Mouse (Mus musculus): ENCODE measurements around the gene Sorcs2.
A peak's percentile ranks its signal among the peaks of the same experiment; 100 is the strongest.

The Sorcs2 gene

DNA sequence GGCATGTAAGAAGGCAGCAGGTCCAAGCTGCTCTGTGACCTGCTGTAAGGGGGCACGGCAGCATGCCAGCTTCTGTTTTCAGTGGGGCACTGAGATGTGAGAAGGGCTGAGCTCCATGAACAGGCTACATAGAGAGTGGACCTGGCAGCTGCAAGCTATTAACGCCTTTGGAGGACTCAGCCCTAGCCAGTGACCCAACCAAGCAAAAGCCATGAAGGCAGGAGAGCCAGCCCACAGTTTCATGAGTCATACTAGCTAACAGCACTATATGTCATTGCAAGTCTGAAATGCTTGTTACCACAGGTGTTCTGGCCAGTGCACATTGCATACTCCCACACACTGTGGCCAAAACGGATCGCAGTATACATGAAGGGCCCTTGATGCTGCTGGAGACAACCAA lies 41.3 kb downstream of the Sorcs2 start:
- DNase-seq, result no peak

DNA sequence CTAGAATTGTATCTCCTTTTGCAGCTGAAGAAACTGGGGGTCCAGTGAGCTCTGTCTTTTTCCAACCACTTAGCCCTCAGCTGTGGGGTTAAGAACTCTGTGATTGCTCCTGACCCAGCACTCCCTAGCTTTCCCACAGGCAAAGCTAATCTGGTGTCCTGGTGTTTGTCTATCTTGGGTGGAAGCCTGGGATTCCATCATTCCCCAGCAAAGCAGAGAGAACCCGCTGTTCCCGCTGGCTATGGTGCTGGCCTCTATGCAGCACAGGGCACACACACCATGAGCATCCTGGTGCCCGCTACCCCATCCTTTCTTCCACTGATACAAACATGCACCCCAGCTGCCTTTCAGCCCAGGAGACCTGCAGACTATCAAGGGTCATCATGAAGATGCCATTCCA lies 42.3 kb downstream of the Sorcs2 start:
- DNase-seq, result no peak

DNA sequence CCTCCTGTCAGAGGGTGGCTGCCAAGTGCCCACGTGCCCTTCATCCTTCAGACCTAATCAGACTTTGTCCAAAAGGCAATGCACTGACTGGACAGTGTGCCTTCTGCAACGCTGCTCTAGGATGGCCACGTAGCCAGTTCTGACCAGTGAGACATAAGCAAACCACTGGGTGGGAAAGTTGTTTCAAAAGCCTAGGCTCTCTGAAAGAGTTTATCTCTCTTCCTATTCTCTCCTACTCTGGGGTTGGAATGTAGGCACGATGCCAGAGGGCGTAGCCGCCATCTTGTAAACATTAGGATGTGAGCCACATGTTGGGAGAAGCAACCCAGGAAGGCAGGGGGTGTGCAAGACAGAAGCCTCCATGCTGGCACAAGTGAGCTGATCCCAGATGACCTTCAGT lies 44.3 kb downstream of the Sorcs2 start:
- no peak for DNase-seq

DNA sequence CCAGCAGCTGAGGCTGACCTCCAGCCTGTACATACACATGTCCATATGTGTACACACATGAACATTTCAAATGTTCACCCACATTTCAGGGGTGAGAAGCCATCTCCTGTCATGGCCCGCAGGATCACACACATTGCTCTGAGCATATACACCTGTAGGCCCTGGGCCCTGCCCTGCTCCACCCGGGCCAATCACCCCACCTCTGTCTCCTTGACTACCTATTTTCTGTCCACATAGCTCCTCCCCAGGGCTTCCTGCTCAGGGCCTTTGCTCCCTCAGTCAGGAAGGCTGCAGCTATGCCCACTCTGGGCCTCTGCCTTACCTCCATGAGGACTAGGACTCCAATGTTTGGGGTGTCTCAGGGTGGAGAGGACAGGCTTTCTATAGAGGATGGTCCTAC lies 44.7 kb downstream of the Sorcs2 start:
- DNase-seq, result no peak

DNA sequence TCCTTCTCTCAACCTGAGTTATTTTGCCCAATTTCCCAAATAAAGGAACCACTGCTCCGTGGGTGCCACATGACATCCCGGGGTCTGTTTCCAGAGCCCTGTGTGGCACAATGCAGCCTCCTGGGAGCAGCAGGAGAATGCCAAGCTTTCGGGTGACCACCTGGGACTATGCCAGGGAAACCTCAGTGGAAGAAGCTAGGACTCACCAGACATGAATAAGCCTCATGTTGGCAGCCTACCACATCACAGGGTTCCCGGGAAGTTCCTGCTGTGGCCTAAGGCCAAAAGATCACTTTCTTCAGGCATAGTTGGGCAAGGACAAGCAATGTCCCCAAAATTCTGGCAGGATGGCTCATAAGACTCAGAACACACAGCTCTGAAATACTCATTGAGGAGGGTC lies 51.2 kb downstream of the Sorcs2 start:
- DNase-seq, result no peak

DNA sequence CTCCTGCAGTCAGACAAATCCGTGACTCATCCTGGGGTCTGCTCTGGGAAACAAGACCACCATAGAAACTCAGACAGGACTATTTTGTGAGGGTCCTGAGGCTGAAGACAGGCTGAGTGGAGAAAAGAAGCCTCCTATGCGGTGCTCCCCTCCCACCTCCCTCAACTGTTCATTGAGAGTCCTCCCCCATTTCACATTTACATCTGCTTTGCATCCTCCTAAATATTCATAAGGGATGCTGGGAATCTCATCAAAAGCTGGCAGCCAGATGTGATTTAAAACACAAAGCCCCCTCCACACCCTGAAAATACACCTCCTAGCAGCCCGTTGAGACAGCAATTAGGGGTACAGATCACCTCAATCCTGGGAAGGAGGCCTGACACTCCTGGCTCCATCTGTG lies 58.7 kb downstream of the Sorcs2 start:
- DNase-seq, result no peak

DNA sequence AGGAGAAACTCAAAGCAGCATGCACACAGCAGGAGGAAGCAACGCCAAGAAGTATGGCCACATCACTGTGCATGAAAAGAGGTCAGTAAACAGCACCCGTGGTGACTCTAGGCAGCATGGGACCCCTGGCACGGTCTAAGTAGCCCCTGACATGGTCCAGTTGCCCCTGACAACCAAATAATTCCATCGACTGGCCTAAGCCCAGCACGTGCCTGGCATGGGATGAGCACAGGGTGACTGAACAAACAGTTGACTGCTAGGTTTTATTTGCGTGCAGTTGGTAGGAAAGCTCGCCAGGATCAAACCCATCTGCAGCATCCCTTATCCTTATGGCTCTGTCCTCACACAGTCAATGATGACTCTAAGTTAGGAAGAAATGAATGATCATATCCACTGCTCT lies 61.7 kb downstream of the Sorcs2 start:
- DNase-seq, result no peak

DNA sequence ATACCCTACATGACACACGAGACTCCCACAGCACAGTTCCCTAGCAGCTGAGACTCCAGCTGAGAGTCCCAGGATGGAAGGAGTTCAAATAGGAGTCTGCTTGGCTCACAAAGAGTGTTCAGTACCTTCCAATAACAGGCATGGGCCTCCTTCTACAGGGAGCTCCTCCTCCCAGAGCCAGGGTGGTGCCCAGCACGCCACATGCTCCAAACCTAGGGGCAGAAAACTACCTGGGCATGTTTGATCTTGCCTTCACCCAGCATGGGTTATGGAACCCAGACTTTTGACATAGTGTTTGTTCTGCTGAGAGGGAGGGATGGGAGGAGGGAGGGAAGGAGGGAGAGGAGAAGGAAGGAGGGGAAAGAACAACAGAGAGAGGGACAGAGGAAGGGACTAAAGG lies 62.3 kb downstream of the Sorcs2 start:
- DNase-seq, result no peak

DNA sequence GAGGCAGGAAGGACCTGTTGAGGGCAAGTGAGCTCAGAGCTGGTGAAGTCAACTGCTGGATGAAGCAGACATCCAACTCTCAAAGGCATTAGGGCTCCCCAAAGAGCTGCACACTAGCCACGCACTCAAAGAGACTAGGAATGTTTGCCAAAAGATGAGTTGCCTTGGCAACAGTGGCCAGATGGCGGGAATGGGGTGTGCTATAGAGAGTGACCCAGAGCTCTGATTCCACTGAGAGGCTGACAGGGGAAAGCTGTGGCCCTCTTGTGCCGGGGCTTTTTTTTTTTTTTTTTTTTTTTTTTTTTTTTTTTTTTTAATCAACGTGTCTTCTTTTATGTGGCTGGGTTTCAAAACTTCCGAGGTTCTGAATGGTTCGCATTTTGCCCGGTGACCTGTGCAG lies 63.7 kb downstream of the Sorcs2 start:
- DNase-seq, result no peak

DNA sequence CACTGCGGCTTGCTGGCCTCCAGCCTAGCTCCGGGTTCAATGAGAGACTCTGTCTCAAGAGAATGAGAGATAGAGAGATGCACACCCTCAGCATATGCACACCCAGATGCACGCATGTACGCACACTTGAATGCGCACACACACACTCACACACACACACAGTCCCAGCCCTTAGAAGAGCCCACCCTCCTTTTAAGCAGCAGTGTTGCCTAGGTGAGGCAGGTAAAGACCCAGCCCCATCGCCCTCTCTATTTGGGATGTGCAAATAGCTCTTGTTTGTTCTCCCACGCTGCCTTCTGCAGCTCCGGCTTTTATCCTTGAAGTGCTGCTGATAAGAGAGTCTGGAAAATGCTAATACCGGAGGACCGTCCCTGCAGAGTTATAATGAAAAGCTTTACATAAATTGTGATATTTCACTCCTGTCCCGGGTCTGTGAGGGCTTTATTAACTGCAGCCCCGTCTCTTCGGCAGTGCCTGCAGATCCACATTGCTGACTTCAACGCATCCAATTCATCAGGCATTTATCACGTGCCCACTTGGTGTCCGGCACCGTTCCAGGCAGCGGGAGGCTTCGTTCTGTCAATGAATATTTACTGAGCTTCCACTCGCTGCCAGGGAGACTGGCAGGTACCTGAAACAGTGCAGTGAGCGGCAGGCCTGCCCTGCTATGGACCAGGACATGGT lies 67.3 kb downstream of the Sorcs2 start:
- DNase-seq, result no peak

DNA sequence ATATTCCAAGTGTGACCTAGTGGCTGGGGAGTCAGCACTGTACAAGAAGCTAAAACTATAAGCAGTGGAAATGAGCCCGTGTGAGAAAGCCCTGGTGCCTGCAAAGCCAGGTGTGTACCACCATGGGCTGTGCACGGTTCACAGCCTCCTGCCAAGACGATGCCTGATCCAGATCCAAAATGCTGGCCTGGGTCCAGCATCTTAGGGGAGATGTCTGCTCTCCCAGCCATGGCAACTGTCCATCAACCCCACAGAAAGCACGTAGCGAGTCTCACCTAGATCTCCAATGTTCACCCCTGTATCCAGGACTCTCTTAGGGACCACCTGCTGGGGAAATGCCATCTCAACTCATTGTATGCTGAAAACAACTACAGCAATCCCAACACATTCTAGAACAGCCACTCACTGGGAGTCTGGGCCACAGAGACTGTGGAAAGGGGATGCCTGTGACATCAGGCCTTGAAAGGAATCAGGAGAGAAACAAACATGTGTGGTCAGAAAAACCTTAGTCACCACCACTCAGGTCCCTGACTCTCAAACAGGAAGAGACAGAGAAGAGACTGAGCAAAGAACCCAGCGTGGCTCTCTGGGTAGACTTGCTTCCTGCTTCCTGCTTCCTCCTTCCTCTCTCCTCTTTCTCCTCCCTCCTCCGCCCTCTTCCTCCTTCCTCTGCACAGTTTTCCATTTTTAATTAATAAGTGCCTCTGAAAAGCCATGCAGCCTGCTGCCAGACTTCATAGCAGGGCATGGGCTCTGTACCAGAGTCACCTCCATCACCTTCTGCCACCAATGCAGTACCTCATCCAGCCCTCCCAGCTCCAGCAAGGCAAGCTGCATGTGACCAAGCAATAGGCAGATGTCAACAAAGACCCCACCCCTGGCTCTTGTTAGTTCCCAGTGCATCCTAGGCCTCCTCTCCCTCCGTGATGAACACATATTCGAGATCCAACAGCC lies 71.6 kb downstream of the Sorcs2 start:
- DNase-seq, result no peak

DNA sequence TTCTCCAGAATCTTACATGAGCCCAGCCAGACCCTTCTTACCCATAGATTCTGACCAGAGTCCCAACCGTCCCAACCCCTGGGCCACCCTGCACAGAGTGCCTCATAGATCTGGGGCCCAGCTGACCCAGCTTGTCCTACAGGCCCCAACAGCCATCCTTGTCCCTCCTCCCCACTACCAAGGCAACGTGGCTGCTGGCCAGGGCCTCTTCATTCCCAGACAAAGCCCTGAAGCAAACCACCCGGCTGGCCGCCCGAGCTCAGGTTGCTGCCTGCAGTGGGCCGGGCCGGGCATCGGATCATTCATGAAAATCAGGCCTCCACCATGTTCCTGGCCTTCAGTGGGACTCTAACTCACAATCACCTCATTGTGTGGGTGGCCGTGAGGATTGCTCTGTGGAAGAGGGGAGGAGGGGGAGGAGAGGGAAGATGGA lies 73.8 kb downstream of the Sorcs2 start:
- DNase-seq, result no peak

DNA sequence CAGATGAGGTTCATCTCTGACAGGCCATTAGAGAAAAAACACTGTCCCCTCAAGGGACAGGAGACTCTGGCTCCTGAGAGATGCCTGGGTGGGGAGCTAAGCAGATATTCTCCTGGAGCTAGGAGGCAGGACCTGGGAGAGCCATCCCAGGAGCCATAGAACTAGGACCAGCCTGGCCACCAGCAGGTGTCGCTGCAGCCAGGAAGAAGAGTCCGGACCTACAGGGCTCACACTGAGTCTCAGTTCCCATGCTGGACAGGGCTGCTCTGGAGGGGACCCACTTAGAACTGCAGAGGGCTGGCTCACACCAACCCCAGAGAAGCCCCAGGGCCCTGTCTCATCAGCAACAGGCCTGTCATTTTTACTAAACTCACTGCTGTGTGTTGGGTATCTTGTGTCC lies 74.4 kb downstream of the Sorcs2 start:
- DNase-seq, result peak; percentile 47 to 77

DNA sequence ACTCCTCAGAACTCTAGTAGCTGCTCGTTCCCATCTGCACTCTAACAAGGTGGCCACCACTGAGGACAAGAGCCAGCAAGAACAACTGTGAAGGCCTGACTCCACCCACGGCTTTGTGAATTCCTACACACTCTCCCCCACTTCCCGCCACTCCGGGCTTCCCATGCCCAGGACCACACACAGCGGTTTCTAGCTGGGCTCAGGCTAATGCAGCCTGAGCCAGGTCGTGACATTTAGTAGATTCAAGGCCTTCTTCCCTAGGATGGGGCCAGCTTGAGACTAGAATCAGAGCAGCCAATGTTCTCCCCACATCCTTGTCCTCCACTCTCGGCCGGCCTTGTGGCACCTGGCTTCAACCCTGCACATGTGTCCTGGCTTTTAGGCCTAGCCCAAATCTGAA lies 76.4 kb downstream of the Sorcs2 start:
- DNase-seq, result no peak

DNA sequence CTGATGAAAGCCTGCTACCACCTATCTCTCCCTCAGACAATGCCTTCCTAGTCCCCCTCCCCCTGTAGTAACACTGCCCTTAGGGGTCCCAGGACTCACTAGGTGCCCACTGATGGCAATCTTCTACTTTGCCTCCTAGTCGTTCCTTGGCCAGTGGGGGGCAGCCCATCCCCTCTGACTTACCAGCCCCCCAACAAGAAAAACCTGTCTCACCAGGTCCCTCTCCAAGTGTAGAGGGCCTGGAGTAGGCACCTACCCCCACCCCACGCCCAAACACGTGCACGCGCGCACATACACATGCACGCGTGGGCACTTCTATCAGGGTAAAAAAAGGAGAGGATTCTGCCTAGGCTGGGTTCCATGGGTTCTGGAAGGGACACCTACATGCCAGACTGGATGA lies 77.3 kb downstream of the Sorcs2 start:
- no peak for DNase-seq

DNA sequence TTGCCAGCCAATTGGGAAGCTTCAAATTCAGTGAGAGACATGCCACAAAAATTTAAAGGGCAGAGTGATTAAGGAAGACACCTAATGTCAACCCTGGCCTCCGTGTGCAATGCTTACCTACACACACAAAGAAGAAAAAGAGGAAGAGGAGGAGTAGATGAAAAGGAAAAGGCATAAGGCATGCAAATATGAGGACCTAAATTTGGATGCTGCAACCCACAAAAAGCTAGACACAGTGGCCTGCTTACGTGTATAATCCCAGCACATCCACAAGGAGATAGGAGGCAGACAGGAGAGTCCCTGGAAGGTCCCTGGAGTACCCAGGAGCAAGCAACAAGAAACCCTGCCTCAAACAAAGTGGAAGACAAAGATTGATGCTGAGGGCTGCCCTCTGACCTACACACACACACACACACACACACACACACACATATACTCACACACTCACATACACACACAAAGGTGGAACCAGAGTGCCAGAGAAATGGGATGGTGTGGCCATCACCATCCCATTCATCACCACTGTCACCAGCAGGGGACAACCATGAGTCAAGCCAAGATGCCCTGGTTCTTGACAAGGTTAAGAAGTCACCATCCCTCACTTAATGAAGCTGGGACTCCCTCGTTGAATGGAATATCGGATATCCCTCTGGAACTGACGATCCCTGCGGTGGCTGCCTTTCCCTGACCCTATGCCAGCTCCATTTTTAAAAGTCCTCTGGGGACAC lies 80.1 kb downstream of the Sorcs2 start:
- DNase-seq, result peak in 1 of 2 experiments; percentile 16

DNA sequence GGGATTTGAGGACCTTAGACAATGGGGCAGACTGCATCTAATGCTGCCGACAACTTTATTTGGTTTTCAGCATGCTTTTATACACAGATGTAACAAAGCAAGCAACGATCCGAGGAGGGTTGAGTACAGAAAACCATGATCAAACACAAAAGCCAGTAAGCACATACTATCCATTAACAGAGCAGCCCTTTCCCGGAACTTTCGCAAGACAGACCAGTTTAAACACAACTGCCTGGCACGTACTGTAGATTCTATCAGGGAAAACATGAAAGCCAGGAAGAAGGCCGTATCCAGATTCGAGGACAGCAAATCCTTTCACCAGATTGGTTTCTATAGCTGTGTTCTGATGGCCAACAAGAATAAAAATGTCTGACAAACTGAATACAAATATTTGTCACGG lies 82.8 kb downstream of the Sorcs2 start:
- no peak for DNase-seq

DNA sequence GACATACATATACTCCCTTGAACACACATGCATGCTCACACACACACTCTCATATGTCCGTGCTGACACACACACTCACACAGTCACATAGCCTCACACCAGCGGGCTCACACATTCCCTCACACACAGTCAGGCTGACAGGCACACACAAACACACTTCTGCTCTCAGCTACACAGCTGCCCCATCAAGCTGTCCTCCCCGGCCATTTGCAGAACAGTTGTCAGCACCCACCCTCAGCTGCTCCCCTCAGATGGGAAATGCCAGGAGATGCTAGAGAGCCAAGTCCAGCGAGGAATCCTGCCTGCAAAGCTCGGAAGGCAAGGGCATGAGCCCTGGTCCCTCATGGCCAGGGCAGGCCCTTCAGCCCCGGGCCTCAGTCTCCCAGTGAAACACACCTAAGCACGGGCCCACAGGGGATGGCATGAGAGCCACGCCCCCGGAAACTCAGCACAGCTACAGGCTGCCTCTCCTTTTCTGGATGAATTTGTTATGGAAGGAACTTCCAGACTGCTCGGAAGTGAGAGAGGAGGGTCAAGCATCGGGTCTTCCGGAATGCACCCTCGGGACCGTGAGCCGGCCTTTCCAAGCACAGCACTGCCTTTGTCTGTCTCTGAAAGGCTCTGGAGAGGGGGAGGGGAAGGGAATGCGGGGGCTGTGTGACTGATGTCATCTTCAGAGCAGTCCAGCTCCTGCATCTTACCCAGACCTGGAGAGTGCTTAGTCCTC lies 84.4 kb downstream of the Sorcs2 start:
- DNase-seq, result no peak

DNA sequence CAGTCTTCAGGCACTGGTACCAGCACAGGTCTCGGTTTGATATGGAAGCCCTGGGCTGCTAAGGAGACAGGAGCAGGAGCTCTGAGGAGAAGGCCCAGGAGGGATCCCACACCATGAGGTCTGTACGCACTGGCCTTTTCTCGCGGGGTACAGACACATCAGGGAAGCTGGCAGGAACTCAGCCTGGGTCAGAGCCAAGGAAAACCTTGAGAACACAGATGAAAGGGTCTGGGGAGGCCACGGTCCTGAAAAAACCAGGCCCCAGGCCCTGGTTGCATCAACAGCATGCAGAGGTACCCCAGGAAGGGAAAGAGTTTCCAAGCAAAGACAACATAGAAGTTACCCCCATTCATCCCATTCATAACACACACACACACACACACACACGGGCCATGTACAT lies 85.0 kb downstream of the Sorcs2 start:
- no peak for DNase-seq

DNA sequence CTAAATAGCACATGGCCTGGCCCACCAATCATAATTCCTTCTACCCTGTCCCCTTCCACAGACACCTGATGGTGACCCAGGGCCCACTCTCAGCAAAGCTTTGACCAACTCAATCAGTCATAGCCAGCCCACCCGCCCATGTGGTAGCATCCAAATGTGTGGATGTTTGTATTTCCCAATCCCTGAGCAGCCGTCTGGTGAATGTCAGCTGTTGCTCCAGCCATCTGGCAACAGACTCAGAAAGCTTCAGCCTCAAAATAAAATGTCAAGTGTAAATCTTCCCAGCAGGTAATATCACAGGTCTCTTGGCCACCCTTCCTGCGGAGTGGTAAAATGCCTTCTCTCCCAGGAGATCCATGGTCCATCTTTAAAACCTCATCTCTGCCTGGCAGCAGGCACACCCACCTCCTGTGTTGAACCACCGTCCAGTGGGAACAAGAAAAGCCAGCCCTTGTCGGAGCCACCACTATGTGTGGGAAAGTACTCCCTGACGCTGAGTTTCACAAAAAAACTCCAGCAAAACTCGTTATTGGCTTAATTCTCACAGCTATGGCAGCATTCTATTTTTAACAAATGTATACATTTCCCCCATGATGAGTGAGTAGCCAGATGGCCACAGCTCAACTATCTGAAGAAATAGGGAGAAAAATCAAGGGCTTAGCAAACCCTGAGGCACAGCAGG lies 93.5 kb downstream of the Sorcs2 start:
- no peak for DNase-seq

DNA sequence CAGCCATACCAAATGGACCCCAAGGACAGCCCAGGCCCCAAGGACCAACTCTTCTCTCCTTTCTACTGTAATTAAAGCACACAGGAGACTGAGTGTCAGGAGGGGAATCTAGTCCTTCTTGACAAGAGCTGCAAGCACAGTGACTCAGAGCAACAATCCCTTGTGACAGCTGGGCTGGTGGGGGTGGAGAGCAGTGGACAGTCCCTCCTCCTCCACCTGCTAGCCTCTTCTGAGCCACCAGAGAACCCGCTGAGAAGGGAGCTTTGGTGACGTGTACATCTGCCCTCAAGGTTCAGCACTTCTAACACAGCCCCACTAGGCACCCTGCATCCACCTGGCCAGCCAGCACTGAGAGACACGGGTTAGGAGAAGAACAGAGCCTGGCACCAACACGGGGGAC lies 96.8 kb downstream of the Sorcs2 start:
- DNase-seq, result no peak

DNA sequence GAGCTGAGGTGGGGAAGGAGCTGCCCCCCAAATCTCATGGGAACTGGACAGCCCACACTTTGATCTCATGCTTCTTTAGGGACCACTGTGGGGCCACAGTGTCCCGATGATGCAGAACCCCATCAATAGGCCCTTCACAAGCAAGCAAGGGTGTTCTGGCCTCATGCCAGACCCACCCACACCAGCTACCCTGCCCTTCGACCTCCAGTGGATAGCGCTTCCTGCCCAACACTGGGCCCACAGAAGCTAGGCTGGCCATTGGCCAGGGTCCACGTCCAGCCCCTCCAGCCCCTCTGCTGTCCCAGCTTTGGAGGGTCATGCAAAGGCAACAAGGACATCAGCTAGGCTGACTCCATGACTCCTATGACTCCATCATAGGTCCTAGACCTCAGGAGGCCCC lies 99.9 kb downstream of the Sorcs2 start:
- DNase-seq, result no peak
